Mouse (Mus musculus) liver, embryonic 11.5 days (tissue): ENCODE data around the gene Ltbr. TPM values are rescaled to one million over a fixed set of nuclear protein-coding genes. Genes with fewer than 3 reads are reported as not detected.
A peak's percentile ranks its signal among the peaks of the same experiment; 100 is the strongest.
"Not testable (repeated sequence)": the region's sequence is repeated elsewhere in the genome, so short reads cannot be mapped to it uniquely, and the experiment has no call there.

ENCODE experiments used
- ATAC-seq: fragments of 200-750 bp; cut with Nextera tagmentation; replicated peaks from 2 replicates; pipeline ENCODE4 v1.8.0; 2017; ENCODE audit warnings: moderate number of reproducible peaks, mild to moderate bottlenecking, moderate TSS enrichment, moderate library complexity; ENCODE audit not compliant: low FRiP score
- DNase-seq: peaks from one replicate; pipeline ENCODE4 v3.0.0-alpha.2; 2017; ENCODE audit warnings: low spot score
- H3K27ac ChIP-seq: fragments of 300-500 bp; sonication (generic); 2 replicates; pipeline ENCODE4 v1.5.1; 2014; ENCODE audit warnings: mild to moderate bottlenecking, low read depth, low read length, control low read depth
- H3K27me3 ChIP-seq: fragments of 300-500 bp; sonication (generic); replicated peaks from 2 replicates; pipeline ENCODE4 v1.6.1; 2014; ENCODE audit warnings: low read length, mixed read lengths; ENCODE audit not compliant: control insufficient read depth, insufficient read depth
- H3K36me3 ChIP-seq: fragments of 300-500 bp; sonication (generic); 2 replicates; pipeline ENCODE4 v1.6.1; 2014; ENCODE audit warnings: mild to moderate bottlenecking, low read length, moderate library complexity, mixed read lengths; ENCODE audit not compliant: control insufficient read depth, insufficient read depth
- H3K4me1 ChIP-seq: fragments of 300-500 bp; sonication (generic); replicated peaks from 2 replicates; pipeline ENCODE4 v1.6.1; 2014; ENCODE audit warnings: low read length, mixed read lengths; ENCODE audit not compliant: control insufficient read depth, insufficient read depth
- H3K4me2 ChIP-seq: fragments of 300-500 bp; sonication (generic); 2 replicates; pipeline ENCODE4 v1.6.1; 2014; ENCODE audit warnings: mild to moderate bottlenecking, control low read depth, moderate library complexity
- H3K4me3 ChIP-seq: fragments of 300-500 bp; sonication (generic); 2 replicates; pipeline ENCODE4 v1.5.1; 2014; ENCODE audit warnings: low read depth, low read length, control low read depth
- H3K9ac ChIP-seq: fragments of 300-500 bp; sonication (generic); 2 replicates; pipeline ENCODE4 v1.6.1; 2014; ENCODE audit warnings: low read depth, low read length, control low read depth
- H3K9me3 ChIP-seq: fragments of 300-500 bp; sonication (generic); 2 replicates; pipeline ENCODE4 v1.6.1; 2016; ENCODE audit warnings: low read length, inconsistent platforms, mixed read lengths; ENCODE audit not compliant: control insufficient read depth
- WGBS: fragments of 180-500 bp; shearing (Covaris S2); extraction: QIAGEN DNeasy Blood & Tissue Kit; methylation state at CpG from one replicate; pipeline ENCODE4 v1.1.7; 2014; 5-methylcytosine and 5-hydroxymethylcytosine counted together
- polyA plus RNA-seq: library from polyadenylated mRNA; unstranded; fragments of >200 nt; fragmentation: Nextera tagmentation; extraction: Ambion mirVana; gene quantifications from 2 replicates; pipeline ENCODE4 v1.2.1, GENCODE M21; 2014

Gene Ltbr
- polyA plus RNA-seq, 1 experiment from 2014 or later = 34.7 TPM

- H3K9ac ChIP-seq = no peak overlapping the region
- peak overlapping the region; percentile 45; the same call in 1 of the 2 replicates for H3K27ac ChIP-seq
- H3K4me2 ChIP-seq = peak overlapping the region; percentile 77
- peaks cover 18% of the 10 kb centered on the region for H3K4me1 ChIP-seq
- ATAC-seq = no peak
- H3K36me3 ChIP-seq = no peaks in the 10 kb centered on the region; the same call in none of the 2 replicates
- WGBS = 79% methylated on average over 9 of the region's 9 CpGs
- DNase-seq = no peak
- no peaks in the 10 kb centered on the region for H3K9me3 ChIP-seq
- H3K27me3 ChIP-seq = no peaks in the 10 kb centered on the region
- H3K4me3 ChIP-seq = peak overlapping the region; percentile 60
Observed at GRCm38 (mm10) chr6:125312171-125312570, 1.5 kb downstream of the Ltbr start.

- ATAC-seq (no peak), DNase-seq (no peak)
- H3K9me3 ChIP-seq = no peaks in the 10 kb centered on the region
- H3K36me3 ChIP-seq = no peaks in the 10 kb centered on the region; the same call in none of the 2 replicates
- peaks cover 18% of the 10 kb centered on the region for H3K4me1 ChIP-seq
- H3K9ac ChIP-seq = no peak overlapping the region
- H3K27ac ChIP-seq = no peak overlapping the region
- no peak overlapping the region for H3K4me3 ChIP-seq
- 55% methylated on average over 5 of the region's 5 CpGs for WGBS
- H3K27me3 ChIP-seq = no peaks in the 10 kb centered on the region
- no peak overlapping the region for H3K4me2 ChIP-seq
Observed at GRCm38 (mm10) chr6:125309406-125309805, 4.3 kb downstream of the Ltbr start.

- DNase-seq = no peak
- H3K4me3 ChIP-seq = no peak overlapping the region
- no peaks in the 10 kb centered on the region for H3K9me3 ChIP-seq
- WGBS = 33% methylated on average over 13 of the region's 13 CpGs
- H3K27me3 ChIP-seq = no peaks in the 10 kb centered on the region
- H3K4me2 ChIP-seq = no peak overlapping the region
- ATAC-seq = no peak
- H3K36me3 ChIP-seq = no peaks in the 10 kb centered on the region; the same call in none of the 2 replicates
- no peak overlapping the region for H3K9ac ChIP-seq
- peaks cover 18% of the 10 kb centered on the region for H3K4me1 ChIP-seq
- no peak overlapping the region for H3K27ac ChIP-seq
Observed at GRCm38 (mm10) chr6:125308921-125309320, 4.8 kb downstream of the Ltbr start.

GRCm38 (mm10) chr6:125307091-125307490 lies 6.6 kb downstream of the Ltbr start:
- H3K27me3 ChIP-seq = no peaks in the 10 kb centered on the region
- no peak overlapping the region for H3K9ac ChIP-seq
- 86% methylated on average over 5 of the region's 5 CpGs for WGBS
- no peaks in the 10 kb centered on the region for H3K9me3 ChIP-seq
- peaks cover 3% of the 10 kb centered on the region; the same call in 1 of the 2 replicates for H3K4me1 ChIP-seq
- no peaks in the 10 kb centered on the region; the same call in none of the 2 replicates for H3K36me3 ChIP-seq
- no peak for ATAC-seq
- no peak overlapping the region for H3K4me2 ChIP-seq
- H3K4me3 ChIP-seq = no peak overlapping the region
- DNase-seq = no peak
- no peak overlapping the region for H3K27ac ChIP-seq

- ATAC-seq (no peak), DNase-seq (no peak)
- WGBS = 86% methylated on average over 6 of the region's 6 CpGs
- Histone ChIP-seq H3K4me1 (peaks cover 3% of the 10 kb centered on the region; the same call in 1 of the 2 replicates), H3K4me3 (no peak overlapping the region), H3K27ac (no peak overlapping the region), H3K36me3 (no peaks in the 10 kb centered on the region; the same call in 1 of the 2 replicates), H3K9me3 (no peaks in the 10 kb centered on the region), H3K4me2 (no peak overlapping the region), H3K9ac (no peak overlapping the region), H3K27me3 (no peaks in the 10 kb centered on the region)
Observed at GRCm38 (mm10) chr6:125305465-125305864, 8.2 kb downstream of the Ltbr start.

- H3K27ac ChIP-seq, H3K4me2 ChIP-seq, H3K27me3 ChIP-seq, DNase-seq, H3K4me1 ChIP-seq, H3K9me3 ChIP-seq, H3K36me3 ChIP-seq, H3K9ac ChIP-seq, ATAC-seq, H3K4me3 ChIP-seq: not testable (repeated sequence)
- 82% methylated on average over 7 of the region's 7 CpGs for WGBS
Observed at GRCm38 (mm10) chr6:125304408-125304807, 9.3 kb downstream of the Ltbr start.

GRCm38 (mm10) chr6:125303242-125303641 lies 10.4 kb downstream of the Ltbr start:
- H3K27ac ChIP-seq = no peak overlapping the region

GRCm38 (mm10) chr6:125302231-125302982 lies 11.3 kb downstream of the Ltbr start:
- 83% methylated on average over 24 of the region's 24 CpGs for WGBS
- DNase-seq = no peak
- no peaks in the 10 kb centered on the region for H3K9me3 ChIP-seq
- H3K27me3 ChIP-seq = no peaks in the 10 kb centered on the region
- no peak overlapping the region for H3K4me2 ChIP-seq
- no peak overlapping the region for H3K4me3 ChIP-seq
- no peak overlapping the region for H3K9ac ChIP-seq
- H3K27ac ChIP-seq = no peak overlapping the region
- no peaks in the 10 kb centered on the region for H3K4me1 ChIP-seq
- H3K36me3 ChIP-seq = no peaks in the 10 kb centered on the region
- no peak for ATAC-seq

More at GRCm38 (mm10) chr6:125303242-125303641, 10.4 kb downstream of the Ltbr start:
- Histone ChIP-seq H3K4me1 (no peaks in the 10 kb centered on the region), H3K27me3 (no peaks in the 10 kb centered on the region), H3K9me3 (no peaks in the 10 kb centered on the region), H3K9ac (no peak overlapping the region), H3K36me3 (no peaks in the 10 kb centered on the region), H3K4me3 (no peak overlapping the region), H3K4me2 (no peak overlapping the region)
- DNase-seq (no peak), ATAC-seq (no peak)
- 87% methylated on average over 4 of the region's 4 CpGs for WGBS

GRCm38 (mm10) chr6:125300982-125301381 lies 12.7 kb downstream of the Ltbr start:
- Histone ChIP-seq H3K4me2 (no peak overlapping the region), H3K27me3 (no peaks in the 10 kb centered on the region), H3K4me3 (no peak overlapping the region), H3K36me3 (no peaks in the 10 kb centered on the region), H3K4me1 (no peaks in the 10 kb centered on the region), H3K27ac (no peak overlapping the region), H3K9me3 (no peaks in the 10 kb centered on the region), H3K9ac (no peak overlapping the region)
- ATAC-seq (no peak), DNase-seq (no peak)
- WGBS = 83% methylated on average over 1 of the region's 1 CpGs
